Mouse (Mus musculus) CH12.LX (cell line): ENCODE results near the gene Slc6a2.

ENCODE experiments used
- CTCF ChIP-seq, 2 experiments: IDR thresholded peaks in 1 of 2; conservative IDR thresholded peaks in 1 of 2; 2 replicates each; pipeline ENCODE4 v1.5.1; 2011 to 2012; ENCODE audit warnings: low read depth in 2 of 2, low read length in 2 of 2, improper control_type of control experiment in 1 of 2, inconsistent platforms in 1 of 2, mild to moderate bottlenecking in 1 of 2, moderate library complexity in 1 of 2
- EP300 ChIP-seq: IDR thresholded peaks from 2 replicates; pipeline ENCODE4 v1.6.1; 2011; ENCODE audit warnings: low read length, improper control_type of control experiment
- RAD21 ChIP-seq: IDR thresholded peaks from 2 replicates; pipeline ENCODE4 v1.6.1; 2011; ENCODE audit warnings: low read depth, mild to moderate bottlenecking, low read length, improper control_type of control experiment, moderate library complexity
- RCOR1 ChIP-seq: conservative IDR thresholded peaks from 2 replicates; pipeline ENCODE4 v1.6.1; 2012; ENCODE audit warnings: low read depth, mild to moderate bottlenecking, inconsistent platforms, low read length, improper control_type of control experiment
- USF2 ChIP-seq: conservative IDR thresholded peaks from 2 replicates; pipeline ENCODE4 v1.6.1; 2011; ENCODE audit warnings: low read depth, low read length, improper control_type of control experiment
- ZNF384 ChIP-seq: IDR thresholded peaks from 2 replicates; pipeline ENCODE4 v1.6.1; 2012; ENCODE audit warnings: low read depth, low read length, improper control_type of control experiment, inconsistent platforms

- TF ChIP-seq ZNF384 (no peak), RAD21 (no peak), RCOR1 (no peak), CTCF (conservative IDR thresholded peaks at IDR 0.05 in 1 of 2, IDR thresholded peaks at IDR 0.05 in 1 of 2; ENCODE audit: low read depth in 2 of 2, low read length in 2 of 2) (no peak), EP300 (no peak), USF2 (no peak)
Measured at GRCm38 (mm10) chr8:92972949-92973348, 13.1 kb downstream of the Slc6a2 start.
